Mouse (Mus musculus): ENCODE data around the gene Sass6. TPM values are rescaled to one million over a fixed set of nuclear protein-coding genes. Genes with fewer than 3 reads are reported as not detected.
"Not testable (repeated sequence)": the region's sequence is repeated elsewhere in the genome, so short reads cannot be mapped to it uniquely, and the experiment has no call there.

Gene Sass6
- polyA plus RNA-seq, 1 experiment from 2014 or later, result 27.0 TPM

DNA sequence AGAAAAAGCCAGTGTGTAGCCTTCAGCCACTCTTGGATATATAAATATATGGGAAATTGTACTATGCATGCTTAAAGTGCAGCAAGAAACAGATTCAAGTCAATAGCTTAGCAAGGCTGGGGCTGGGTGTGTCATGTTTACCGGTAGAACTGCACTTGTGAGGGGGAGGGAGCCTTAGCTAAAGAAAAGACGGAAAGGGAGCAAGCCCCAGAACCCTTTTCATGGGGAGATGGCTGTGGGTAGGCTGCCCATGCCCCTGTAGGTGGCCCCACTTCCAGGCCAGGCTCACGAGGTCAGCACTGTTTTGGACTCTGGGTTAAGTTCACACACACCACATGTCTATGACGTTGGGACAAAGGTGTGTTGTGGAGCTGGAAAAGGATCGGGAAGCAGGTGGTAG, 41.0 kb downstream of the Sass6 start:
- H3K27me3 ChIP-seq, result no peaks in the 10 kb centered on the region
- H3K27ac ChIP-seq, result no peak overlapping the region
- H3K36me3 ChIP-seq, result peaks cover 88% of the 10 kb centered on the region
- WGBS, result 72% methylated on average over 5 of the region's 5 CpGs
- no peaks in the 10 kb centered on the region for H3K9me3 ChIP-seq
- no peak overlapping the region for H3K9ac ChIP-seq
- ATAC-seq (ENCODE audit: low FRiP score, low read depth), result no peak
- H3K4me1 ChIP-seq, result no peaks in the 10 kb centered on the region
- H3K4me3 ChIP-seq, result no peak overlapping the region
- H3K4me2 ChIP-seq (replicated peaks), result no peak overlapping the region

DNA sequence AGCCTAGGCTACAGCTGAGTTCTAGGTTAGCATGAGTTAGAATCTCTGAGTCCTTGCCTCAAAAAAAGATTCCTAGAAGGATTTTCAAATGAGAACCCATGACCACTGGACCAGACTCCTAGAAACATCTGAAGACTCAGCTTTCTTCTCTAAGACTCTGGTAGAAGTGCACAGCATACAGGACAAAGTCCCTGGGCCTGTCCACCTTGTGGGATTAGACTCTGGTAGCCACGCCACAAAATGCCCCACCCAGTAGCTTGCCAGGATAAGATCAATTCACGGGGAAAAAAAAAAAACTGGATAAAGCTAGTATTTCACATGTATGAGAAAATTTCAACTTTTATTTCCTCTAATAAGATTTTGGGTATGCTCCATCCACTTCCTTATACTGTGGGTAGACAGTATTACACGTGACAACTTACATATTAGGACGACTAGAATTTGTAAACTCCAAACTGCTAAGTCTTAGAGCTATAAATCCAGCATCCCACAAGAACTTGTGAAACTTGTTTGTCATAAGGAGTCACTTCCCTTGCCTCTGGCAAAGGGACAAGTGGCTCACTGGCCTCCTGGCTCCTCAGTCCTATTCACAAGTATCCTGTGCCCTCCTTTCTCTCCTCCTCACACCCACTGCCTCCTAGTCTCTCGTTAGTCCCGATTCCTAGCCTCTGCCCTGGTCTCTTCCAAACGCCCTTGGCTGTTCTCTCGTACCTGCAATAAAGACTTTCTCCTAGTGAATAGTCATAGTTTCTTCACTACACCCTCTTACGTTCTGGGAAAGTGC, 43.1 kb downstream of the Sass6 start:
- no peak overlapping the region for H3K4me3 ChIP-seq
- ATAC-seq (ENCODE audit: low FRiP score, low read depth), result no peak
- H3K9ac ChIP-seq, result no peak overlapping the region
- H3K4me1 ChIP-seq, result no peaks in the 10 kb centered on the region
- no peak overlapping the region for H3K27ac ChIP-seq
- peaks cover 95% of the 10 kb centered on the region for H3K36me3 ChIP-seq
- WGBS, result 84% methylated on average over 9 of the region's 9 CpGs
- no peaks in the 10 kb centered on the region for H3K27me3 ChIP-seq
- no peak overlapping the region for H3K4me2 ChIP-seq (replicated peaks)
- no peaks in the 10 kb centered on the region for H3K9me3 ChIP-seq

DNA sequence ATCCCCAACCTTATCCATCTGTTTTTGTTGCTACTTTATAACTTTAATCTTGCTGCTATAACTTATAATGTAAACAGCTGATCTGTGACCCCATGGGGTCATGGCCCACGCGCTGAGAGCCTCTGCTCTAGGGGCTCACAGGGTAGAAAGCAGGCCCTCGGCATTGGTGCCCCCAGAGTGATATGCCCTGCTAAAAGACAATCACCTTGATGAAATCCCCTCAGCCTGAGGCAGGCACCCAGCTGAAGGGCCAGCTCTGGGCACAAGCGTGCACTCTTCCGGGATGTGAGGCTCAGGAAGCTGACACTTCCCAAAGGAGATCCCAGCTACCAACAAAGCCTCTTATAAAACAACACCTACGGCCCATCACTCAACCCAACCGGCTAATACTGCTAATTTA, 43.8 kb downstream of the Sass6 start:
- H3K27me3 ChIP-seq, result no peaks in the 10 kb centered on the region
- H3K4me1 ChIP-seq, result no peaks in the 10 kb centered on the region
- H3K9ac ChIP-seq, result no peak overlapping the region
- H3K9me3 ChIP-seq, result no peaks in the 10 kb centered on the region
- peaks cover 96% of the 10 kb centered on the region for H3K36me3 ChIP-seq
- no peak for ATAC-seq (ENCODE audit: low FRiP score, low read depth)
- H3K4me2 ChIP-seq (replicated peaks), result no peak overlapping the region
- no peak overlapping the region for H3K4me3 ChIP-seq
- 88% methylated on average over 7 of the region's 7 CpGs for WGBS
- no peak overlapping the region for H3K27ac ChIP-seq

DNA sequence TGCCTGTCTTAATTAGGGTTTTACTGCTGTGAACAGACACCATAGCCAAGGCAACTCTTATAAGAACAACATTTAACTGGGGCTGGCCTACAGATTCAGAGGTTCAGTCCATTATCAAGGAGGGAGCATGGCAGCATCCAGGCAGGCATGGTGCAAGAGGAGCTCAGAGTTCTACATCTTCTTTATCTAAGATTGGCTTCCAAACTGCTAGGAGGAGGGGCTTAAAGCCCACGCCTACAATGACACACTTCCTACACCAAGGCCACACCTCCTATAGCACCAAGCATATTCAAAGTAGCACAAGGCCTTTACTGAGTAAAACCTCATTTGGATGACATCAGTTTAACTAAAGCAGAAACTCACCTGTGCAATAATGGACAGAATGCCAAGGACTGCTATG, 45.2 kb downstream of the Sass6 start:
- Histone ChIP-seq H3K4me2 (replicated peaks) (no peak overlapping the region), H3K9me3 (no peaks in the 10 kb centered on the region), H3K9ac (no peak overlapping the region), H3K36me3 (peaks cover 93% of the 10 kb centered on the region), H3K27ac (no peak overlapping the region), H3K4me1 (no peaks in the 10 kb centered on the region), H3K27me3 (no peaks in the 10 kb centered on the region), H3K4me3 (no peak overlapping the region)
- no peak for ATAC-seq (ENCODE audit: low FRiP score, low read depth)
- WGBS, result 83% methylated on average over 1 of the region's 1 CpGs

DNA sequence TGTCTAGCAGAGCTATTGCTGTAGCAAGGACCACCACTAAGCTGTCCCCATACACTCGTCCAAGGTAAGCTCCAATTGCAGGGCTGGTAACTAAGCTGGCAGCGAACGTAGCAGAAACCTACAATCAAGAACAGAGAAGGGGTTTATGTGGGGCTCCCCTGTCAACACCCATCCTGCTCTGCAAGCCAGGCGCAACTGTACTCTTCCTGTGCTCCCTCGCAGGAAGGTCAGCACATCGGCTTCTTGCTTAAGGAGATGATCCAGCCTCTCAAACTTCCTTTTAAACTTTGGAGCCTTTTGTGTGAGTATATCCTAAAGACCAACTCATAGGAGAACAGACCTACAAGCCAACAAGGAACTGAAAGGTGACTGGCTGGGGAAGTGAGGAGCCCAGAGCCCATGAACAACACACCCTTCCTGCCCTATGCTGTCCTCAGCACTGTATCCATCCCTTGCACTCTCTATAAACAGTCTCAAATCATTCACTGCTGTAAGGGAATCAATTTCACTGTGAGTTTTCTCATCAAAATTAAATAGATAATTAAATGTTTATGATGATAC, 47.1 kb downstream of the Sass6 start:
- Histone ChIP-seq H3K27me3 (no peaks in the 10 kb centered on the region), H3K9me3 (no peaks in the 10 kb centered on the region), H3K27ac (no peak overlapping the region), H3K4me1 (no peaks in the 10 kb centered on the region), H3K9ac (no peak overlapping the region), H3K4me3 (no peak overlapping the region), H3K4me2 (replicated peaks) (no peak overlapping the region), H3K36me3 (peaks cover 95% of the 10 kb centered on the region)
- no peak for ATAC-seq (ENCODE audit: low FRiP score, low read depth)
- WGBS, result 91% methylated on average over 6 of the region's 6 CpGs

DNA sequence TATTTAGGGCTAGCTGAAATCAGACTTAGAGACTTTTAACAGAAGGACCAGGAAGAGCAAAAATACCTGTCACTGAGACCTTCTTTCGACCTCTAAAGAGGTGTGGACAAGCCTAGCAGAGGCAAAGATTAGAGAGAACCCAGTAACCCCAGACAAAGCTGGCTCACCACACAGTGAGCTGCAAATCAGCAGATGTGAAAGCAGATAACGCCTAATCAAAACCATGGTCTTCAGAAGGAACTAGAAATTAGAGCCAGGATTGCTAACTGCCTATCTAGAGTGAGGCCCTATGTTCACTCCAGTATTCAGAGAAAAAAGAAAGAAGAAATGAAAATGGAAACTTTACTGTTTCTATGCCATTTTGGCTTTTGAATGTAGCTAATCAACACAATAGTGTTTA, 47.6 kb downstream of the Sass6 start:
- no peak overlapping the region for H3K27ac ChIP-seq
- no peaks in the 10 kb centered on the region for H3K4me1 ChIP-seq
- 87% methylated on average over 2 of the region's 2 CpGs for WGBS
- peaks cover 95% of the 10 kb centered on the region for H3K36me3 ChIP-seq
- no peaks in the 10 kb centered on the region for H3K9me3 ChIP-seq
- no peak overlapping the region for H3K9ac ChIP-seq
- H3K4me2 ChIP-seq (replicated peaks), result no peak overlapping the region
- no peak overlapping the region for H3K4me3 ChIP-seq
- ATAC-seq (ENCODE audit: low FRiP score, low read depth), result no peak
- no peaks in the 10 kb centered on the region for H3K27me3 ChIP-seq

DNA sequence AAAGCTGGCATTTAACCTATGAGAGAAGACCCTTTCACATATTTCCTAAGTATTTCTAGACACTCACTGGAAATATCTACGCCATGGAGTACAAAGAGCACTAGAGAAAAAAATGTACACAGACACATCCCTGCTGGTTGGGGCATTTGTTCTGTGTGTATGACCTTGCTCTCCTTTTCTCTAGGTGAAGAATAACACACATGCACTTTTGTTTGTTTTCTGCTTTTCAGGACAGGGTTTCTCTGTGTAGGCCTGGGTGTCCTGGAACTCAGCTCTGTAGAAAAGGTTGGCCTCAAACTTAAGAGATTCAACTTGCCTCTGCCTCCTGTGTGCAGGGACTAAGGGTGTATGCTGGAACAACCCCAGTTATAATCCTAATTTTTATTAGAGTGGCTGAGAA, 51.6 kb downstream of the Sass6 start:
- WGBS, result 95% methylated on average over 1 of the region's 1 CpGs
- Histone ChIP-seq H3K27me3 (no peaks in the 10 kb centered on the region), H3K4me2 (replicated peaks) (no peak overlapping the region), H3K27ac (no peak overlapping the region), H3K9me3 (no peaks in the 10 kb centered on the region), H3K9ac (no peak overlapping the region), H3K4me3 (no peak overlapping the region), H3K36me3 (peaks cover 83% of the 10 kb centered on the region), H3K4me1 (no peaks in the 10 kb centered on the region)
- no peak for ATAC-seq (ENCODE audit: low FRiP score, low read depth)

DNA sequence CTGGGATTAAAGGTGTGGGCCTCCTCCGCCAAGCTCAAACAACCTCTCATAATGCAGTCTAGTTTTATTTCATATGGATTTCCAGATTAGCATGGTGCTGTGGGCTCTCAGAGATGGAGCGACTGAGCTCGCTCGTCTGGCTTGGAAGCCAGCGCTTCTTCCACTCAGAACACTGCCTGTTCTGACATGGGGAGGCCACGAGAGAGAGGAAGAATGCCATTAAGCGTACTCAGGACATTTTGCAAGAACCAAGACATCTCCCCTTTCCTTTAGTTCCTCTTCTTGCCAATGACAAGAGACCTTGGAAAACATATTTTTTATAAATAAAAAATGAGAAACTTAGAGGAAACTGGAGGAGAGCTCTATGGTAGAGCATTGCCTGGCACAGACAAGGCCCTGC, 54.0 kb downstream of the Sass6 start:
- ATAC-seq (ENCODE audit: low FRiP score, low read depth), result no peak

DNA sequence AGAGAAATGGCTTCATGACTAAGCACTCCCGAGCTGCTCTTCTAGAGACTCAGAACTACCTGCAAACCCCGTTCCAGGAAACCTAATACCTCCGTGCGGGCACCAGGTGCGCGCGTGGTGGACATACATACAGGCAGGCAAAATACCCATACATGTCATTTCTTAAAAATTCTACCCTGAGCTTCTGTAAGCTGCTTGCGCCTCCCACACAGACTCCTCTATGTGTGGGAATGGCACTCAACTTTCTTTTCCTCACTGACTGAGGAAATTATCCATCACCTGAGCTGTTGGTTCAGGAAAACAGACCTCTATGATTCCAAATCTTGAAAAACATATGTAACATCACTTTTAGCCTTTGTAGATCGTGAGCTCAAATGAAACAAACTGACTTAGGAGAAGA, 55.9 kb downstream of the Sass6 start:
- H3K4me2 ChIP-seq (replicated peaks), result no peak overlapping the region
- H3K4me3 ChIP-seq, result no peak overlapping the region
- H3K27me3 ChIP-seq, result no peaks in the 10 kb centered on the region
- 95% methylated on average over 9 of the region's 9 CpGs for whole genome bisulfite sequencing
- no peak overlapping the region for H3K9ac ChIP-seq
- H3K4me1 ChIP-seq, result peaks cover 13% of the 10 kb centered on the region
- no peak overlapping the region for H3K27ac ChIP-seq
- H3K9me3 ChIP-seq, result no peaks in the 10 kb centered on the region
- no peak for ATAC-seq (ENCODE audit: low FRiP score, low read depth)
- H3K36me3 ChIP-seq, result peaks cover 44% of the 10 kb centered on the region

More for the DNA sequence above, 54.0 kb downstream of the Sass6 start:
- H3K9me3 ChIP-seq, result no peaks in the 10 kb centered on the region
- no peak overlapping the region for H3K9ac ChIP-seq
- no peak overlapping the region for H3K27ac ChIP-seq
- no peak overlapping the region for H3K4me2 ChIP-seq (replicated peaks)
- peaks cover 60% of the 10 kb centered on the region for H3K36me3 ChIP-seq
- peaks cover 11% of the 10 kb centered on the region for H3K4me1 ChIP-seq
- no peak overlapping the region for H3K4me3 ChIP-seq
- WGBS, result 94% methylated on average over 7 of the region's 7 CpGs
- H3K27me3 ChIP-seq, result no peaks in the 10 kb centered on the region

DNA sequence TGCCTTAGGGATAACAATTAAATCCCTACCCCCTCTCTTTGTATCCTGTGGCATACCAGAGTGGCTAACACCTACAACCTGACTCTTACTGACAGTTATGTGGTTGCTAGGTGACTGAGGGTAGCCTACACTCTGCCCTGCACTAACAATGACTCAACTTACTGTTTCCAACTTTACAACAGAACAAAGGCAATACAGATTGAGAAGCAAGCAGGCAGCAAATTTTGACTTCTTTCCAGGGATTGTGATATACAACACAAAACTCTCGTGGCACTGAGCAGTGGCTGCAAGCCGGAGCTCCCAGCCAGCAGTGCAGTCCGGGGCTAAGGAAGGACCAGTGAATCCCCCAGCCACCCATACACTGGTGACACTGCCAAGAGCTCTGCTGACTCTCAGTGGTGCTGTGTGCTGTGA, 57.3 kb downstream of the Sass6 start:
- H3K36me3 ChIP-seq, result peaks cover 31% of the 10 kb centered on the region
- peaks cover 13% of the 10 kb centered on the region for H3K4me1 ChIP-seq
- H3K9me3 ChIP-seq, result no peaks in the 10 kb centered on the region
- no peak for ATAC-seq (ENCODE audit: low FRiP score, low read depth)
- 70% methylated on average over 3 of the region's 3 CpGs for WGBS
- no peak overlapping the region for H3K4me2 ChIP-seq (replicated peaks)
- H3K9ac ChIP-seq, result no peak overlapping the region
- H3K27ac ChIP-seq, result no peak overlapping the region
- no peaks in the 10 kb centered on the region for H3K27me3 ChIP-seq
- H3K4me3 ChIP-seq, result no peak overlapping the region

DNA sequence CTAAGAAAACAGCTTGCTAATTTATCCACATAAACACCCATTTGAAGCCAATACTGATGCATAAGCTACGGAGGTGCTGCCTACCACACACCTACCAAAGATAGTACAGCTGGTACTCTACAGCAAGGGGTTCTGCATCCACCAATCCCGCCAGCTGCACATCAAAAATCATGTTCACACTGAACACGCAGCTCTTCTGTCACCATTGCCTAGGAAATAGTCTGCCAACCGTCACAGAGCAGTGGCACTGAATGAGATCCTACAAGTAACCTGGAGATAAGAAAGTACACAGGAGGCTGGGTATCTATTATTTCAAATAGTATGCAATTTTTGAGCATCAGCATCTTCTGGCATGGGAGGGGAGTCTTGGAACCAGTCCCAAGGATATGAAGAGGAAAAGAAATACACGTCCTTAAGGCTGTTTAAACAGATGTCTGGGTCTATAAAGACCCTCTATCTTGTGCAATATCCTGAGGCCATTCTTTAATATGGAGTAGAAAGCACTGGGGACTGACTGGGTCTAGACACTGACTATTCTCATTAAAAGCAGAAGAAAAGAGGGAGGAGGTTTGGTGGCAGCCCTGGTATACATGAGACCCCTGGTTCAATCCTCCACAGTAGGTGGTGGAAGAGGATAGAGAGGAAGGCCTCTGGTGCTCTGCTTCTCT, 58.6 kb downstream of the Sass6 start:
- Histone ChIP-seq H3K27me3 (no peaks in the 10 kb centered on the region), H3K9ac (no peak overlapping the region), H3K4me1 (peaks cover 13% of the 10 kb centered on the region), H3K27ac (no peak overlapping the region), H3K4me3 (no peak overlapping the region), H3K9me3 (no peaks in the 10 kb centered on the region), H3K36me3 (peaks cover 24% of the 10 kb centered on the region), H3K4me2 (replicated peaks) (no peak overlapping the region)
- ATAC-seq (ENCODE audit: low FRiP score, low read depth), result no peak
- 79% methylated on average over 5 of the region's 5 CpGs for WGBS

DNA sequence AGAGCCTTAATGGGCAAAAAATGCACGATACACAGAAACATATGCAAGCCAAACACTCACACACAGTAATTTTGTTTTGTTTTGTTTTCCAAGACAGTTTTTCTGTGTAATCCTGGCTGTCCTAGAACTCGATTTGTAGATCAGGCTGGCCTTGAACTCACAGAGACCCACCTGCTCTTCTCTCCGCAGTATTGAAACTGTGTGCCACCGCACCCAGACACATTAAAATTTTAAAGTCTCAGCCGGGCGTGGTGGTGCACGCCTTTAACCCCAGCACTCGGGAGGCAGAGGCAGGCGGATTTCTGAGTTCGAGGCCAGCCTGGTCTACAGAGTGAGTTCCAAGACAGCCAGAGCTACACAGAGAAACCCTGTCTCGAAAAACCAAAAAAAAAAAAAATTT, 59.3 kb downstream of the Sass6 start:
- not testable (repeated sequence) for H3K27ac ChIP-seq; ATAC-seq (ENCODE audit: low FRiP score, low read depth); H3K4me3 ChIP-seq; H3K9ac ChIP-seq; H3K4me2 ChIP-seq (replicated peaks); H3K27me3 ChIP-seq; H3K9me3 ChIP-seq
- Histone ChIP-seq H3K36me3 (peaks cover 17% of the 10 kb centered on the region), H3K4me1 (peaks cover 17% of the 10 kb centered on the region)
- WGBS, result 94% methylated on average over 11 of the region's 11 CpGs
